Mouse (Mus musculus) ovary, adult 2 months (tissue): ENCODE results near the gene Olfr837. TPM values are rescaled to one million over a fixed set of nuclear protein-coding genes. Genes with fewer than 3 reads are reported as not detected.

Experiments used
- polyA plus RNA-seq: library from polyadenylated mRNA; depleted of rRNA; stranded (reverse); fragments of >200 nt; gene quantifications from 2 replicates; pipeline ENCODE4 v1.2.3, GENCODE M21; 2012; rRNA removed

The Olfr837 gene
- polyA plus RNA-seq, result not detected in 2 replicates

DNA sequence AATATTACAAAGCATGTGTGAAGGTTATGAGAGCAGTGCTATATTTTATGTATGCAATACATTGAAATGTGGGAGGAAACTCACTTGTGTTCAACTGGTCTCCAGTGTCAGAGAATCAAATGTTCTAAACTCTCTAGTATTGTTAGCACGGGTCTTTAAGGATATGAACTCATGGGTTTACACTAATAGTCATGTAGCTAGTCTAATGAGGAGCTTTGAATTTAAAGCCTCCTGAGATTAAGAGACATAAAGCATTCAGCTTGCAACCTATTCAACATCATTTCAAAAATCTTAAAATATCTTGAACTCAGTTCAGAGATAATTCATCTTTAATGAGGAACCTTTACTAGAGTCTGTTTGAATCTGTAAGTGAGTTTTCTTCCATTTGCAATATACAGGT, at the start of gene Olfr837:
Gene Olfr837 (plus strand): TSS at position 301 of the 400 bp plus-strand sequence.

DNA sequence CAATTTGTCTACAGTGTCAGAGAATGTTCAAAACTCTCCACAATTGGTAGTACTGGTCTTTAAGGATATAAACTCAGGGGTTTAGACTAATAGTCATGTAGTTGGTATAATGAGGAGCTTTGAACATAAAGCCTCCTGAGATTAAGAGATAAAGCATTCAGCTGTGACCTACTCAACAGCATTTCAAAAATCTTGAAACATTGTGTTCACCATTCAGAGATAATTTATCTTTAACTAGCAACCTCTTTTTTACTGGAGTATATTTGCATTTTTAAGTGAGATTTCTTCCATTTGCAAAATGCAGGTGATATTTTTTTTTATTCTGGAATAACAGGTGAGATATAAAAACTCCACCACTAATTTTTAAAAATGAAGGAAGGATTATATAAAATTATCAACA, 16.0 kb upstream of the Olfr837 start, which contains the start of gene Olfr836:
Gene Olfr836 (plus strand): TSS at position 301 of the 400 bp plus-strand sequence.

DNA sequence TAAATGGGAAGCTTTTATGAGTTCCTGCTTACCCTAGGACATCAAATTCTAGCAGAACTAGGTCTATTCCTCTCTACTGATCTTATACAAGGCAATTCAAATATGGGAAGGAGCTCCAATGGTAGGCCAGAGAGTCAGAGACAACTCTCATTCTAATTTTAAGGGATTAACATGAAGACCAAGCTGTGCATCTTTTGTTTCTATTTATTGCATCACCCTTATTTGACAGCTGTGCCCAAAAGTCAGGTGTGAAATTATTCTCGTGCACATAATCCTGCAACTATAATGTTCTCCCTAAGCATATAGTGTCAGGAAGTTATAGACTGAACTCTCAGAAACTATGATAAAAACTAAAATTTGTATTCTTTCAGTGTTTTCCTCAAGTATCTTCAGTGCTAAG, 41.1 kb downstream of the Olfr837 start, which contains the start of gene Olfr839-ps1:
Gene Olfr839-ps1 (minus strand): TSS at position 101 of the 400 bp plus-strand sequence.

Other genes starting within 250 kb of the Olfr837 start
- gene Olfr832, start 199.2 kb upstream of the Olfr837 start, polyA plus RNA-seq, result not detected in 2 replicates
- gene Olfr834, start 148.3 kb upstream of the Olfr837 start, polyA plus RNA-seq, result not detected in 2 replicates
- not detected in 2 replicates for gene Olfr835, start 103.6 kb upstream of the Olfr837 start, polyA plus RNA-seq
- gene Olfr836, start 15.9 kb upstream of the Olfr837 start, polyA plus RNA-seq, result not detected in 2 replicates
- gene Olfr839-ps1, start 41.0 kb downstream of the Olfr837 start, polyA plus RNA-seq, result not detected in 2 replicates
- gene Olfr843, start 115.7 kb downstream of the Olfr837 start, polyA plus RNA-seq, result not detected in 2 replicates
- gene Olfr844, start 180.0 kb downstream of the Olfr837 start, polyA plus RNA-seq, result not detected in 2 replicates
- gene Olfr845, start 200.1 kb downstream of the Olfr837 start, polyA plus RNA-seq, result not detected in 2 replicates
- gene Olfr846, start 227.7 kb downstream of the Olfr837 start, polyA plus RNA-seq, result not detected in 2 replicates
- not detected in 2 replicates for gene Olfr847, start 242.4 kb downstream of the Olfr837 start, polyA plus RNA-seq